Mouse (Mus musculus): ENCODE measurements around the gene Fam89a.

- no peak for TF ChIP-seq POLR2A (IDR thresholded peaks at IDR 0.05; ENCODE audit: extremely low read depth, insufficient read depth, low read length)
- no peak for TF ChIP-seq CTCF (IDR thresholded peaks at IDR 0.05; ENCODE audit: low read depth, low read length)
Observed at GRCm38 (mm10) chr8:124700271-124700670, 51.4 kb downstream of the Fam89a start.

All from liver, adult 2 months (tissue).